Mouse (Mus musculus) midbrain, embryonic 14.5 days (tissue): ENCODE measurements around the gene Tbx19. TPM values are rescaled to one million over a fixed set of nuclear protein-coding genes. Genes with fewer than 3 reads are reported as not detected.

Experiments used
- ATAC-seq: fragments of 200-750 bp; cut with Nextera tagmentation; 2 replicates; pipeline ENCODE4 v1.8.0; 2017; ENCODE audit warnings: moderate number of reproducible peaks, moderate library complexity; ENCODE audit not compliant: low FRiP score, low TSS enrichment
- DNase-seq: peaks from one replicate; pipeline ENCODE4 v3.0.0-alpha.2; 2015
- H3K27ac ChIP-seq: fragments of 300-500 bp; sonication (generic); replicated peaks from 2 replicates; pipeline ENCODE4 v1.5.1; 2014; ENCODE audit warnings: mild to moderate bottlenecking, low read depth, low read length, moderate library complexity
- H3K27me3 ChIP-seq: fragments of 300-500 bp; sonication (generic); 2 replicates; pipeline ENCODE4 v1.6.1; 2014; ENCODE audit warnings: low read length, control low read depth, mixed read lengths; ENCODE audit not compliant: control insufficient read depth, insufficient read depth
- H3K36me3 ChIP-seq: fragments of 300-500 bp; sonication (generic); 2 replicates; pipeline ENCODE4 v1.6.1; 2014; ENCODE audit warnings: low read length, control low read depth; ENCODE audit not compliant: control insufficient read depth, insufficient read depth
- H3K4me1 ChIP-seq: fragments of 300-500 bp; sonication (generic); 2 replicates; pipeline ENCODE4 v1.6.1; 2014; ENCODE audit warnings: mild to moderate bottlenecking, antibody characterized with exemption, low read length, control low read depth; ENCODE audit not compliant: control insufficient read depth, insufficient read depth
- H3K4me2 ChIP-seq: fragments of 300-500 bp; sonication (generic); 2 replicates; pipeline ENCODE4 v1.6.1; 2014; ENCODE audit warnings: mild to moderate bottlenecking, low read length, moderate library complexity
- H3K4me3 ChIP-seq: fragments of 300-500 bp; sonication (generic); replicated peaks from 2 replicates; pipeline ENCODE4 v1.5.1; 2014; ENCODE audit warnings: low read depth, low read length
- H3K9ac ChIP-seq: fragments of 300-500 bp; sonication (generic); replicated peaks from 2 replicates; pipeline ENCODE4 v1.6.1; 2014; ENCODE audit warnings: mild to moderate bottlenecking, low read length, moderate library complexity
- H3K9me3 ChIP-seq: fragments of 300-500 bp; sonication (generic); 2 replicates; pipeline ENCODE4 v1.6.1; 2016; ENCODE audit warnings: low read length, control low read depth, mixed read lengths; ENCODE audit not compliant: control insufficient read depth
- WGBS: fragments of 180-500 bp; shearing (Covaris S2); extraction: QIAGEN DNeasy Blood & Tissue Kit; methylation state at CpG from one replicate; pipeline ENCODE4 v1.1.7; 2014; 5-methylcytosine and 5-hydroxymethylcytosine counted together
- polyA plus RNA-seq: library from polyadenylated mRNA; unstranded; fragments of >200 nt; fragmentation: Nextera tagmentation; extraction: Ambion mirVana; gene quantifications from 2 replicates; pipeline ENCODE4 v1.2.1, GENCODE M21; 2014

The Tbx19 gene
- polyA plus RNA-seq, 1 experiment from 2014 or later = not detected

- no peak overlapping the region for H3K27ac ChIP-seq
- no peak overlapping the region for H3K4me3 ChIP-seq
- H3K27me3 ChIP-seq = peaks cover 12% of the 10 kb centered on the region
- H3K36me3 ChIP-seq = no peaks in the 10 kb centered on the region
- no peak overlapping the region for H3K9ac ChIP-seq
- DNase-seq (no peak), ATAC-seq (no peak)
- H3K9me3 ChIP-seq = no peaks in the 10 kb centered on the region
- WGBS = 78% methylated on average over 6 of the region's 6 CpGs
- peaks cover 11% of the 10 kb centered on the region for H3K4me1 ChIP-seq
- no peak overlapping the region for H3K4me2 ChIP-seq
Measured at GRCm38 (mm10) chr1:165190068-165190467, 29.5 kb upstream of the Tbx19 start.

- H3K27me3 ChIP-seq = peaks cover 4% of the 10 kb centered on the region; the same call in 1 of the 2 replicates
- no peak overlapping the region for H3K27ac ChIP-seq
- H3K4me3 ChIP-seq = no peak overlapping the region
- whole genome bisulfite sequencing = 74% methylated on average over 10 of the region's 10 CpGs
- ATAC-seq (no peak), DNase-seq (no peak)
- no peaks in the 10 kb centered on the region for H3K9me3 ChIP-seq
- no peaks in the 10 kb centered on the region for H3K36me3 ChIP-seq
- no peak overlapping the region for H3K4me2 ChIP-seq
- peaks cover 5% of the 10 kb centered on the region for H3K4me1 ChIP-seq
- H3K9ac ChIP-seq = no peak overlapping the region
Measured at GRCm38 (mm10) chr1:165188806-165189580, 28.4 kb upstream of the Tbx19 start.

GRCm38 (mm10) chr1:165187357-165187756 is 26.8 kb upstream of the Tbx19 start:
- Histone ChIP-seq H3K9me3 (no peaks in the 10 kb centered on the region), H3K27me3 (no peaks in the 10 kb centered on the region), H3K36me3 (no peaks in the 10 kb centered on the region), H3K9ac (no peak overlapping the region), H3K4me1 (peaks cover 5% of the 10 kb centered on the region; the same call in 1 of the 2 replicates), H3K4me3 (no peak overlapping the region), H3K4me2 (no peak overlapping the region), H3K27ac (no peak overlapping the region)
- DNase-seq (no peak), ATAC-seq (no peak)
- 45% methylated on average over 5 of the region's 5 CpGs for WGBS

- Histone ChIP-seq H3K27ac (no peak overlapping the region), H3K9ac (no peak overlapping the region), H3K4me3 (no peak overlapping the region), H3K4me2 (no peak overlapping the region), H3K36me3 (no peaks in the 10 kb centered on the region), H3K9me3 (no peaks in the 10 kb centered on the region), H3K4me1 (peaks cover 5% of the 10 kb centered on the region; the same call in 1 of the 2 replicates), H3K27me3 (no peaks in the 10 kb centered on the region)
- ATAC-seq (no peak; the same call in 1 of the 2 replicates), DNase-seq (no peak)
- WGBS = 77% methylated on average over 12 of the region's 12 CpGs
Measured at GRCm38 (mm10) chr1:165186491-165186890, 25.9 kb upstream of the Tbx19 start.

- Histone ChIP-seq H3K27ac (no peak overlapping the region), H3K27me3 (no peaks in the 10 kb centered on the region), H3K4me1 (peaks cover 5% of the 10 kb centered on the region; the same call in 1 of the 2 replicates), H3K36me3 (no peaks in the 10 kb centered on the region), H3K9ac (no peak overlapping the region), H3K9me3 (no peaks in the 10 kb centered on the region), H3K4me2 (no peak overlapping the region), H3K4me3 (no peak overlapping the region)
- ATAC-seq = no peak
- WGBS = 69% methylated on average over 7 of the region's 7 CpGs
- no peak for DNase-seq
Measured at GRCm38 (mm10) chr1:165185116-165185515, 24.5 kb upstream of the Tbx19 start.

GRCm38 (mm10) chr1:165184178-165184577 is 23.6 kb upstream of the Tbx19 start:
- 83% methylated on average over 3 of the region's 3 CpGs for WGBS
- no peak overlapping the region for H3K4me2 ChIP-seq
- H3K4me3 ChIP-seq = no peak overlapping the region
- H3K9ac ChIP-seq = no peak overlapping the region
- H3K4me1 ChIP-seq = peaks cover 5% of the 10 kb centered on the region; the same call in 1 of the 2 replicates
- no peak for ATAC-seq
- H3K9me3 ChIP-seq = no peaks in the 10 kb centered on the region
- no peaks in the 10 kb centered on the region for H3K36me3 ChIP-seq
- no peaks in the 10 kb centered on the region for H3K27me3 ChIP-seq
- no peak overlapping the region for H3K27ac ChIP-seq
- DNase-seq = no peak

- Histone ChIP-seq H3K4me3 (no peak overlapping the region), H3K27ac (no peak overlapping the region), H3K9ac (no peak overlapping the region), H3K9me3 (no peaks in the 10 kb centered on the region), H3K4me1 (peaks cover 5% of the 10 kb centered on the region; the same call in 1 of the 2 replicates), H3K36me3 (no peaks in the 10 kb centered on the region), H3K27me3 (no peaks in the 10 kb centered on the region), H3K4me2 (no peak overlapping the region)
- DNase-seq = no peak
- no peak for ATAC-seq
- 82% methylated on average over 6 of the region's 6 CpGs for WGBS
Measured at GRCm38 (mm10) chr1:165183400-165183799, 22.8 kb upstream of the Tbx19 start.

- Histone ChIP-seq H3K36me3 (no peaks in the 10 kb centered on the region), H3K4me3 (no peak overlapping the region), H3K9ac (no peak overlapping the region), H3K4me2 (no peak overlapping the region), H3K4me1 (no peaks in the 10 kb centered on the region), H3K27ac (no peak overlapping the region), H3K9me3 (no peaks in the 10 kb centered on the region), H3K27me3 (no peaks in the 10 kb centered on the region)
- no peak for ATAC-seq
- DNase-seq = no peak
- 84% methylated on average over 5 of the region's 5 CpGs for WGBS
Measured at GRCm38 (mm10) chr1:165179321-165179720, 18.7 kb upstream of the Tbx19 start.

GRCm38 (mm10) chr1:165178075-165178474 is 17.5 kb upstream of the Tbx19 start:
- no peak for ATAC-seq
- no peak overlapping the region for H3K4me3 ChIP-seq
- H3K36me3 ChIP-seq = no peaks in the 10 kb centered on the region
- H3K4me2 ChIP-seq = no peak overlapping the region
- H3K27me3 ChIP-seq = no peaks in the 10 kb centered on the region
- DNase-seq = no peak
- no peaks in the 10 kb centered on the region for H3K4me1 ChIP-seq
- H3K9me3 ChIP-seq = no peaks in the 10 kb centered on the region
- H3K9ac ChIP-seq = no peak overlapping the region
- no peak overlapping the region for H3K27ac ChIP-seq
- WGBS = 85% methylated on average over 6 of the region's 6 CpGs
